Mouse (Mus musculus): ENCODE measurements around the gene Nagpa. TPM values are rescaled to one million over a fixed set of nuclear protein-coding genes. Genes with fewer than 3 reads are reported as not detected.
"Not testable (repeated sequence)": the region's sequence is repeated elsewhere in the genome, so short reads cannot be mapped to it uniquely, and the experiment has no call there.

Nagpa gene
- total RNA-seq (2021) = 1 to 10 TPM; 6.1 to 7.9 TPM

DNA sequence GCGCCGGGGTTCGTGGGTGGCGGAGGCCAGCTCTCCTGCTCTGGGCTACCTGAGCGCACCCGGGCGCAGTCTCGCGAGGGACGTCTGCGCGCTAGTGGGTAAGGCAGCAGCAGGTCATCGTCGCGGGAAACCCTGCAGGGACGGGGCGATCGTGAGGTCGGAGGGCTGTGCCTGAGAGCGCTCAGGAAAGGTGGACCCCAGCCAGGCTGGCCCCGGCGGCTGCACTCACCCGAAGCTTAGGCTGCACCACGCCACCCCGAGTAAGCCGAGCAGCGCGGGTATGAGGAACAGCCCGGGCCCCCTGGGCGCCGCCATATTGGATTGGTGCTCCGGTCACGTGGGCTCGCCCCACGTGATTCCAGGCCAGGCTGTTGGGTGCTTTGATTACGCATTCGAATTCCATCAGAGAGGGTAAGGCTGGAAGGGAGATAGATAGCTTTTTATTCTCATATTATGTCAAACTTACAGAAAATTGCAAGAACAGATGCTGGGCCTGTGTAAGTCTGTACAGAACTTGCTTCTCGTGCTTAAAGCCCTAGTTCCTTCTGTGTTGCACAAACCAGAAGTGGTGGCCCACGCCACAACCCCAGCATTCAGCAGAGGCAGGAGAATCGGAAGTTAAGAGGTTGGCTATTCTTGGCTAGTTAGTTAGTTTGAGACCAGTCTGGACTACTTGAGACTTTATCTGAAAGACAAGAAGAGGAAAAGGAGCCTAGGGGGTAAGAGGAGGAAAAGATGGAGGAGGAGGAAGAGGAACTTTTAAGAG lies at the start of gene Nagpa:
Gene Nagpa (minus strand): TSS at position 345 of the 766 bp plus-strand sequence.
- peak; percentile 85 for DNase-seq

DNA sequence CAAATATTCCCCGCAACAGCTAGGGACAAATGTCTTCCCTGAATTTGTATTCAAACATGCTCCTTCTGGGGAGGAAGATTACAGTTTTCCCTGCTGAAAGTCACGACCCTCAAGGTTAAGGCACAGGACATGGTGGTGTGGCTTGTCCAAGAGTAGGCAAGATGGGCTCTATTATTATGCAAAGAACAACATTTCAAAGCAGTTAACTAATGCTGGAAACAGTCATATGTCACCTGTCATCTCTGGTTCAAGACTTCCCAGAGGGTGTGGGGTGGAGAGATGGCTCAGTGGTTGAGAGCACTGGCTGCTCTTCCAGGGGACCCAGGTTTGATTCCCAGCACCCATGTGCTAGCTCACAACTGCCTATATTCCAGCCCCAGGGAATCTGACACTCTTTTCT lies 48.4 kb upstream of the Nagpa start:
- DNase-seq = no peak

DNA sequence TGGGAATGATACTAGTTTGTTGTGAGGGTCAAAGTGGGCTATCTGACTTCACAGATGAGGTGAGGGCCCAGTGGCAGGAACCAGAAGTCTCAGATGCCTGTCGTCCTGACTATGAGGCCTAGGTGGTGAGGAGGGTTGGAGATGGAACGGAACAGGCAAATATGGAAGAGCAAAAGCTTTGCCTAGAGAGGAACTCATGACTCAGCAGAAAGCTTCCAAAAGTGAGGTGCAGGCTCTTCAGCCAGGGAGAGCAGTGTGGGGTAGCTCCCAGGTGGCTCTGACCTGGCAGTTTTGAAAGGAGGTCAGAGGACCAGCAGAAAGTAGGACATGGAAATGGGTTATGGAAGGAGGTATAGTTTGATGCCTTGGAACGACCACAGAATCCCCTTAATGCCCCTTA lies 47.1 kb upstream of the Nagpa start:
- no peak for DNase-seq

DNA sequence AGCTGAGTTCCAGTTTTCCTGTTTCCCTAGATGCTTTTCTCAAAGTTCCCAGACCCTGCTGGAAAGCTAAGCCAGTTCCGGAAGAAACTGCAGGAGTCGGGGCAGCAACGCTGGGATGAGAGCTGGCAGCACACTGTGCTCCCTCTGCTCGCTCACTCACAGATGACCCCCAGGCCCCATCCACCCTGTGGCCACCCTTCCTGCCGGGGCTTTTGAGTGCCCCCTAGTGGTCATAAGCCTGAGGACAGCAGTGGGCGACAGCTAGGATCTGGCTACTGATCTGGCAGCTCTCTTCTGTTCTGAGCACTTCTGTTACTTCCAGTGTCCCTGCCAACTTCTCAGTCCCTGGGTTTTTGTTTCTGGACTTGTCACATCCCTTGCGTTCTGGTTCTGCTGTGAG lies 40.6 kb upstream of the Nagpa start:
- DNase-seq = peak; percentile 82

DNA sequence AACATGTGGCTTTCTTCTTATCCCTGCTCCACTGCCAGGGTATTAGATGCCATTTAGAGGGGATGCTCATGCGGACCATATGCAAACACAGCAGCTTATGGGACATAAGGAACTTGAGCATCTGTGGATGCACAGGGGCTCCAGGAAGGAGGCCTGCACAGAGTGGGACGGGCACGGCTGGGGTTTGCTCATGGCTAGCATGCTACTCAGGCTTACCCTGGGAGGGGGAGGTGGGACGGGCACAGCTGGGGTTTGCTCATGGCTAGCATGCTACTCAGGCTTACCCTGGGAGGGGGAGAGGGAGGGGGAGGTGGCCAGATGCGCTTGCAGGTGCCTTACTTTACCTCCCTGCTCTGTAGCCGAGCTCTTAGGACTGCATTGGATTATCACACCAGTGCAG lies 39.1 kb upstream of the Nagpa start:
- DNase-seq = no peak

DNA sequence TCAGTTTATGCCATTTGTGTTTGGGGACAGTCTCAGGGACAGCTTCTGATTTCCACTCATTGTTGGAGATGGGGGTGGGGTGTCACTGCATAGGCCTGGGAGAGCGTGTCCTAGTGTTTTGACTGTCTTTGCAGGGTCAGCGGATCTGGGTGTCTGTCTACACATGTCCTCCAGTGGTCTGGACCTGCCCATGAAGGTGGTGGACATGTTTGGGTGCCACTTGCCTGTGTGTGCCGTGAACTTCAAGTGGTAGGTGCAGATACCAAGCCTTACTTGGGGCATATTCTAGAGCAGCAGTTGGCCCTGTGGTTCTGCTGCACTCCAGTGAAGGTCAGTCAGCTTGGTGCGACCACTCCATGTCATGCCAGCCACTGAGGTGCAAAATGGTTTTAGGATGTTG lies 38.5 kb upstream of the Nagpa start:
- no peak for DNase-seq

DNA sequence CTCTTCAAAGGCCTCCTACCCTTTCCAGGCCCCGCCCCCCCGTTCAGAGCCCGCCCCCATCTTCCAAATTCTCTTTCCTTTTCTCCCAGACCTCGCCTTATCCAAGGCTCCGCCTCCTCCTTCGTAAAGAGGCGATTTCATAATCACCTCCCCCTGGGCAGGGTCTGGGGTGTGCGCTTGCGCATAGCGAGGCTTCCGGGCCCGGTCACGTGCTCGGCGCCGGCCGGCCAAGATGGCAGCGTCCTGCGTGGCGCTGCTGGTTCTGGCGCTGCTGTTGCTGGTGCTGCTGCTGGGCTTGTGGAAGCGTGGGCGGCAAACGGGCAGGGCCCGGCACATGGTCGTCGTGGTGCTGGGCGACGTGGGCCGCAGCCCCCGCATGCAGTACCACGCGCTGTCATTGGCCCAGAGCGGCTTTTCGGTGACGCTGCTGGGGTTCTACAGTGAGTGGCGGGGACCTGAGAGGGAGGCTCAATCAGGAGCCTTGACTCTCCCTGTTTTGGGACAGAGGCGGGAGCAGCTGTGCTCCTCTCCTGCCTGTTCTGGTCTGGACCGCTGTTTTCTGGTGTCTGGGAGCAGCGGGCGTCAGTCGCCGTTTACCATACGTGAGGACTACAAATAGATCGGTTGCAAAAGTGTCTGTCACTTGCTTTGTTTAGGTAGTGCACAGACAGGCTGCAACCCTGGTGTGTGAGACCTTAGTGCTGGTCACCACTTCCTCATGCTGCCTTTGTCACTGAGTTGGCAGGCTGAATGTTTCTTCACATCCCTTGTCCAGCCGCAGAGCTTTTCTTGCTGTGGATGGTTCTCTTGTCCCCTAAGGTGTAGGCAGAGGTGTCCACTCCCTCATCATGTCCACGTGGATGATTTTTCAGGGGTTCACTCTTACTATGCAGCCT lies 29.9 kb upstream of the Nagpa start, which contains the start of gene Alg1:
Gene Alg1 (plus strand): TSS at position 204 of the 896 bp plus-strand sequence.
- peak; percentile 96 for DNase-seq

DNA sequence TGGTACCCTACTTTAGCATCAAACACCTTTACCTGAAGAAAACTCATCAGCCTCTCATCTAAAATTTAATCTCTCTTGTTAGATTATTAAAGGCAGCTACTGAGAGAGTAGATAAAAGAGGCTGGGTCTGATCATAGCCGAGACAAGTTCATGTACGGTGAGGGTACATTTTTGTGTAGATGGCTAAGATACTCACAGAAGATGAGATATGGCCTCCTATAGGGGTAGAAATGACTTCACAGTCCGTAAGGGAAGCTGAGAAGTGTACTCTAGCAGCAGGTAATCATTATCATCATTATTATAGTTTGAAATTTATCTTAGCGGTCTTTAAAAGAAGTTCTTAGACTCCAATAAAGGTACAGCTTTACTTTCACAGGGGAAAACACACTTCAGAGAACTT lies 29.2 kb upstream of the Nagpa start:
- DNase-seq = no peak

DNA sequence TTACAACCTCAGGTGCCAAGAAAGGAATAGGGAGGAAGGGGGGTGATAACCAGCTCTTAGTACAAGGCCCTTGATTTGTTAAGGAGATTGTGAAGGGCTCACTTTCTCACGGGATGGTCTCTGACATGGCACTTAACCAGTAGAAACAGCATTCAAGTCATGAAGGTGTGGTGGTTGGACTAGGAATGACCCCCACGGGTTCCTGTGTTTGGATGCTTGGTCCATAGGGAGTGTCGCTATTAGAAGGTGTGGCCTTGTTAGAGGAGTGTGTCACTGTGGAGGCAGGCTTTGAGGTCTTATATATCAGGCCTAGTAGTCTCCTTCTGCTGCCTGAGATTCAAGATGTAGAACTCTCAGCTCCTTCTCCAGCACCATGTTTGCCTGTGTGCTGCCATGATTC lies 24.3 kb upstream of the Nagpa start:
- not testable (repeated sequence) for DNase-seq

DNA sequence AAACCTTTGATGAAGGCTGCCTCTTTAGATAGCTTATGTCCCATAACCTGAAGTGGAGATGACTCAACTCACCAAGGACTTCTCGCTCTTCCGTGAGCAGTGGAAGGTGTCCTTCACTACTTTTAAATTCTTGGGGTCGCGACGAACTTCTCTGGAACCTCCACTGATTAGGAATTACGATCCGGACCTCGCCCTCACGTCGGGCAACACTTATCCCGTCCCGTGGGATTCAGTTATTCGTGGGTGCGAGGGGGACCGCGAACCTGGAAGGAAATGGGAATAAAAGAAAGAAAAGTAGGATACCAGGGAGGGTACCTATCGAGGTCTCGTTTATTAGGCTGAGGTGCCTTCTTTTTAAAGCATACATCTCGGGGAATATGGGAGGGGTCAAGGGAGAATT lies 23.7 kb upstream of the Nagpa start:
- DNase-seq = not testable (repeated sequence)

DNA sequence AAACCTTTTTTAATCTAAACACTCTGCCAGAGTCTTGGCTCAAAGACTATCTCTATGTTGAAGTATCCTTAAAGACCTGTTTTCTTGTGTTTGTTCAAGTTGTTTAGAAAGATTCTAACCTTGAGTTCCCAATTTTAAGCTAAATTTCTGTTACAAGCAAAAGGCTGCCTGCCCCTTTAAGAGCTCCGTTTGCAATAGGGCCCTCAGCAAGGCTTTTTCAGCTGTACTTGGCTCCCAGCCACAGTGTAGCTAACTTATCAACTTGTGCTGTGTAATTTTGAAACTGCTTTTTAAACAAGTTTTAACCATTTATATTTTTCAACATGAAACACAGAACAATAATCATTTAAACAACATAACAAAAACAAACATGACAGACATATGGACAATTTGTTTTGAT lies 22.7 kb upstream of the Nagpa start:
- peak; percentile 44 for DNase-seq

DNA sequence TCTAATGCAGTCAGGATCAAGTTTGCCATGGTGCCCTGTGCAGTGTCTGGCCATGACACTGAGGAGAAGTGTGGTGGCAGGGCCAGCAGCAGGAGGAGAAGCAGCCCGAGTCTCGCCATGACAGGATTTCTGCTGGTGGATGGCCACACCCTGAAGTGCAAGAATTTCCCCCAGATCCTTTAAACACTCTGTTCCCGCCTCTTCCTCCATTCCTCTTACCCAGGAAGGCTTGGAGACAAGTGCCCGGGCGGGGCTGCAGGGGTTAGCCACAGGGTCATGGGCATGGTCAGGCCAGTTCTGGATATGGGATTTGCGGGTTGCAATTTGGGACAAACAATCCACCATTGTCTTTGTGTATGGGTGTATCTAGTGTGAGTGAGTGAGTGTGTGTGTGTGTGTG lies 18.3 kb upstream of the Nagpa start, which contains the start of gene AU021092:
Gene AU021092 (minus strand): TSS at position 160 of the 400 bp plus-strand sequence.
- DNase-seq = no peak

DNA sequence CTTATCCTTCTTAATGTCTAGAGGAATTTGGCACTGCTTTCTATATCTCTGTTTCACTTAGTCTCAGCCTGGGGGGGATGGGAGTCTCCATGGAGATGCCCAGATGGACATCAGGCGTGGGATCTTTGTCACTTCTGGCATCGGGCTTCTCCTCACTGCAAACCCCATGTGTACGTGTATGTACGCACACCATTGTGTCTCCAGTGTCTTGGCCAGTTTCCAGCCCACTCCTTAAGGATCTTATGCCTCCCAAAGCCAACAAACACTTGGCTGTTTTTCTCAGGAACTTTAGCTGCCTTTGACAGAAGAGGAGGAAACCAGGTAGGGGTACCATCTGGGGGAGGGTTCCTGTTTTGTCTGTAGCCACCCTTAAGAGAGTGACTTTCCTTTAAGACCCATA lies 17.6 kb upstream of the Nagpa start:
- DNase-seq = no peak

DNA sequence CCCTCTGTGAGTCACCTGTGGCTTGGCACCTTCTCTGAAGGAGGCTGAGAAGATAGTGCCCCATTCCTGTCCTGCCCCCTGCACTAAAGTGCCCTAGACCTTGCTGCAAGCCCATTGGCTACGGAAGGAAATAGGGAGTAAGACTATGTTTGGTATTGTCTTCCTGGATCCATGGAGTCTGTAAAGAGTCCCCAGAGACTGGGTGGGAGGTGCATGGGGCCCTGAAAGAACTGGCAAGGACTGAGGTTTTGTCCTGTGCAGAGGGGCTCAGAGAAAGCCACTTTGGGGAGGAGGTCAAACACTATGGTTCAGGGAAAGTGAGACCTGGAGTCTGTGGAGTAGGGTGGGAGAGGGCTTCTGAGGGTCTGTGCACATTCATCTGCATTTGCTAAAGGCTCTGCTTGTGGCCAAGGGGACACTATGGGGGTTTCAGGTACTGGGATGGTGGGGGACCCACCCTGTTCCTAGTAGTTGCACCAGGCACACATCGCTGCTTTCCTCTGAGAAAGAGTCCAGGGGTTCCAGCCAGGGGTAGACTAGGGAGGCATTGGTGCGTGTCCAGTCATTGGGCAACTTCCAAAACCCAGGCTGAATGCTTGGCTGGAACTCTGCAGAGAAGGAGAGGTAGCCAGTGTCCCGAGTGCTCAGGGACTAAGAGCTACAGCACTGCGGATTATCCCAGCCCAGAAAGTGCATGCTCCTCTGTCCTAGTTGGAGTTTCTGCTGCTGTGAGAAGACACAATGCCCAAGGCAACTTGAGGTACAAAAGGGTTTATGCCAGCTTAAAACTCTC lies 13.7 kb upstream of the Nagpa start:
- no peak for DNase-seq

DNA sequence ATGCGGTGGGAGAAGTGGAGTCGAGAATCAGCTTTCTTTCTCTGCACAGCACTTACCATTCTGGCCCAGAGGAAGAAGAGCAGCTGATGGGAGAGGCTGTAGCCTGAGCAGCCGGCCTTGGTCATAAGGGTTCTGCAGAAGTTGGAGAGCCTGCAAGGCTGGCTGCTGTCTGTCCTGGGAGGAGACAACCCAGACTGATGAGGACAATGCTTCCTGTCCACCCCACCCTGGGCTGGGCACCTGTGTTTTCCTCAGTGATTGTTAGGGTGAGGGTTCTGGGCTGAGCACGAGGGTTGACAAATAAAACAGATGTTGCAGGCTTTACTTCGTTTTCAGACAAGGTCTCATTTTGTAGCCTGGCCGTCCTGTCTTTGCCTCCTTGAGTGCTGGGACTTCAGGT lies 12.9 kb upstream of the Nagpa start:
- DNase-seq = no peak

DNA sequence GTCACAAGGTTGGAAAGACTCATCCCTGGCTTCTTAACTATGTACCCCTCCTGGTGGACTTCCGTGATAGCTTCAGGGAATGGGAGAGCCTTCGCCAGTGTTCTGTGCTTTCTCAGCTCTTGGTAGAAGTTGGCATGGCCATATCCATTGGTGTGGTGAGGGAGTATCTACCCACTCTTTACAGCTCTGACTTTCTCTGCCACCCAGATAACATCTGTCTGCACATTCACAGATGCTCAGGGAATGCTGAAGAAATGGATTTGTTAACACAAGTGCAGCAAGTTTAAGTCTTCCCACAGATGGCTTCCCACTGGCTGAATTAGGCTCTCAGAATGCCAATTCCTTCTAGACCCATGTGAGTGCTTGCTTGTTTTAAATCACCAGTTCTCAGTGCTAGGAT lies 10.3 kb upstream of the Nagpa start:
- no peak for DNase-seq

DNA sequence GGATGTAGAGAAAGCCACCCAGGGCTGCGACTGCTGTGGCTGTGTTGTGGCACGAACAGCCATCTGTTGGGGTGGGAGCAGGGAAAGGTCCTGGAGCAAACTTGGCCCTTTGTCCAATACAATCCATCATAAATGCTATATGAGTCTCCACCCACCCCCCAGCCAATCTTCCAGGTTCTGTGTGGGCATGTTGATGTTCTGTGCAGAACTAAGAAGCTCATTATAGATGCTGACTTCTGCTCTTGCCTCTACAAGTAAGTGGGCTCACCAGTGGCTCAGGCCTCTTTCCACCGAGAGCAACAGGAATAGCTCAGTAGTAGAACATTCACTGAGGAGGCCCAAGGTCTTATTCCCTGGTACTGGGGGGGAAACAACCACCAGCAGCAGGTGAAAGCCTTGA lies 8.3 kb upstream of the Nagpa start:
- no peak for DNase-seq

DNA sequence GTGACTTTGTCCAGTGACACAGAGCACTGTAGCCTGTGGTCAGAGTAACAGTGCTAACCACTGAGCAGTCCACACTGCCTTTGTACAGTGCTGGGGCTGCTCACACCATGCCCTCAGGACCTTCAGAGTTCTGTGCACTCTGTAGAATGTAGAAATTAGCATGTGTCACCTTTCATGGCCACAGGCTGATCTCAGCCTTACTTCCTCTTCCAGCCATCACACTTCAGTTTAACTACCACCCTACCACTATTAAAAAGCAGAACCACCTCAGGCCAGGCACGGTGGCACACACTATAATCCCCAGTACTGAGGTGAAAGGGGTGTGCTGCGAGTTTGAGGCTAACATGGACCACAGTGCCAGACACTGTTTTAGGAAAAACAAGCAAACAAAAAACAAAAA lies 6.6 kb upstream of the Nagpa start:
- no peak for DNase-seq

DNA sequence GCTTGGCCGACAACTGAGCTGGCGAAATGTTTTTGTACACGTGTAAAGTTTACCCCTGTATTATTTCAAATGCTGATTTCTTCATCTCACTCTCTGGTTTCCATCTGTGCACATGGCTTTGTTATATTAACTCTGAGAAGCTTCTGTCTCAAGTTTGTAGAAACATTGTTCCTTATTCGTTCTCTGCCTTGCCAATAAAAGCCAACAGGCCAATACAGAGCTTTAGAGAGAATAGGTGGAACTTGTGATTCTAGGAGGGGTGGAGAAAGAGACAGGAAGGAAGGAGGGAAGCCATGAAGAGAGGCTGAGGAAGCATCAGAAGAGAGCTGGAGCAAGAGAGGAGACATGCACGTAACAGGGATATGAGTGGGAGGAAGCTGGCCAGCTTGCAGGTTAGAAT lies 2.2 kb upstream of the Nagpa start:
- DNase-seq = no peak

DNA sequence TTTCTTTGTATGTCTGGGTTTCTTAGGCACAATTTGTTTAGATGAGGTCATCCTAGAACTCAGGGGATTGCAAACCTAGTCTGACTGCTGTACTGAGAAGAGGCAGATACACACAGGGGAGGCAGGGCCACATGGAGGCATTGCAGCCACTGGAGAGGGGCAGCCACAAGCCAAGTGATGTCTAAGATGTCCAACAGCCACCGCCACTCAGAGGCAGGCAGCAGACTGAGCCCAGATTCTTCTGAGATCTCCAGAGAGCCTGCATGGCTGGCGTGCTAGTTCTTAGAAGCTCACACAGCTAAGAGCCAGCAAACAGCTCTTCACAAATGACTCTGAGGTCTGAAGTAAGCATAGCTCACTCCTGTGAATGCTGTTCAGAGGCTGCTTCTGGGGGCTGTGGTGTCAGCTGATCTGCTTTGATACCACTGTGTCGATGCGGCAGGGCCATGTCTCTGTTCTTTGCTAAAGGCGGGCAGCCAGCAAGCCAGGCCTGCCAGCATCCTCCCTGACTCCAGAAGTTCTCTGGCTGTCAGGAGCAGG lies 1.7 kb upstream of the Nagpa start:
- no peak for DNase-seq

DNA sequence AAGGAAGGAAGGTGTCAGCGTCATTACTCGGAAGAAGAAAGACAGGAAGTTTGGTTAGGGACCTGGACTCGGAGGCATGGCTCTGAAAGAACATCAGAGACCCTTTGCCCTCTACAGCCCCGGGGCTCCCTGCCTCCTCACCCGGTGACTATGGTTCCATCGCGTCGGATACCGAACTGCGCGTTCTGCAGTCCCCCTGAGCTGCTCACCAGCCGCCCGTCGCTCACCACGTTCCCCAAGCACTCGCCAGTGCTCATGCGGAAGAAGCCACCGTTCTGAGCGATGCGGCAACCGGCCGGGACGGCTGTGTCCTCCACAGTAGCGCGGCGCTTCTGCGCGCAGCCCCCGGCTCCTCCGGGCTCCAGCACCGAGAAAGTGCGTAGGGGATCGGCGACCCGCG lies 612 bp downstream of the Nagpa start:
- peak; percentile 26 for DNase-seq

DNA sequence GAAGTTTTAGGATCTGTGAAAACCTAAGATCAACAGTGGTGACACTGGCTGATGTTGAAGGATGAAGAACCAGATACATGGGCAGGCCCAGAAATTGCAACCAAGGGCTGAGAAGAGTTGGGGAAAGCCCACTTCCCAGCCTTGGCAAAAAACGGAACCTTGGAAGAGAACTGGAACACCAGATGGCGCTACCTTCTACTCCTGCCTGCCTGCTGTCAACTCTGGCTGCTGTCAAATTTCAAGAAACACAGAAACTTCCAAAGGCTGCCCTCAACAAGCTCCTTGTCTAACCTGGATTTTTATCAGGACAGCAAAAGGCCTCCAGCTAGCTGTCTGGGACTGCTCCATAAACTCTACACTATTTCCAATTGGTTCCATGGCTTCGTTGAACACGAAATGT lies 1.1 kb downstream of the Nagpa start:
- peak; percentile 70 for DNase-seq

DNA sequence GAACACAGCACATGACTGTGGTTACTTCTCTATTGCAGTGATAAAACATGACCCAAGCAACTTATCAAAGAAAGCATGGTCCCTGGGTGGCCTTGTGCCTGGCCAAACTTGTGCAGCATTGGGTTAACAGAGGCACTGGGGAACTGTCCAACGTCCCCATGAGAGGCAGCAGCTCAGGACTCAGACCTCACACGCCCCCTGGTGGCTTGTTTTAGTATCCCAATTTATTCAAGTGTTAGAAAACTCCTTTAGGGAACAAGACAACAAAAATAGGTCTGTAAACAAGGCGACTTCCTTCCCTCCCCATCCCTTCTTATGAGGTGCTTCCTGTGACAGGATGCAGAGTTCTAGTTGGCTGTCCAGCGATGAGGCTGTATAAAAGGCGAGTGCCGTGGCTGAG lies 8.7 kb downstream of the Nagpa start:
- DNase-seq = peak; percentile 80
